Mouse (Mus musculus) heart, postnatal 0 days (tissue): ENCODE results near the gene Nrxn1.

Source experiments
- CTCF ChIP-seq: IDR thresholded peaks from 2 replicates; pipeline ENCODE4 v1.5.1; 2016; ENCODE audit warnings: antibody characterized with exemption, control low read depth, low read depth
- EP300 ChIP-seq: IDR thresholded peaks from 2 replicates; pipeline ENCODE4 v1.6.1; 2016; ENCODE audit warnings: antibody characterized with exemption, low read depth

DNA sequence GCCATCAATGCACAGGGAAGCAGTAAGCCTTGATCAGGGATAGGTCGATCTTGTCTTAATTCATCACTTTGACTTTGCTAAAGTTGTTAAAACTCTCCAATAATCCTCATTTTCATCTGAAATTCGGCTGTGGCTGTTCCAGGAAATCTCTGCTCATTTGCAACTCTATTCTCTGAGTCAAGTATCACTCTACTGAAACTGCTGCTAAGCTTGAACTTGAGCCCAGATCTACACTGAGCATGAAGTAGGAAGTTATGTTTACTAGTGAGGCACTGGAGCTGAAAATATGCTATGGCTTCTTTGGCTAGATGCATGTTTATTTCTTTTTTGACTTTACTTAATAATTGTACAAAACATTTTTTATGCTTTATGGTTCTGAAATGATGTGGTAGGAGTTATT, 708.0 kb downstream of the Nrxn1 start:
- TF ChIP-seq CTCF, result no peak
- TF ChIP-seq EP300, result no peak
